Mouse (Mus musculus) heart, adult 2 months (tissue): ENCODE results near the gene M6pr. TPM values are rescaled to one million over a fixed set of nuclear protein-coding genes. Genes with fewer than 3 reads are reported as not detected.

Experiments
- DNase-seq, 2 experiments: peaks; one replicate each; pipeline ENCODE4 v3.0.0; 2021
- H3K27ac ChIP-seq: fragments of 200-600 bp; 2 replicates; pipeline ENCODE4 v1.8.1; 2022
- H3K27me3 ChIP-seq: fragments of 200-500 bp; 2 replicates; pipeline ENCODE4 v1.6.1; 2012; ENCODE audit warnings: mild to moderate bottlenecking, low read length, inconsistent platforms, mixed read lengths; ENCODE audit not compliant: control insufficient read depth, insufficient read depth
- H3K36me3 ChIP-seq: fragments of 200-500 bp; 2 replicates; pipeline ENCODE4 v1.6.1; 2012; ENCODE audit warnings: low read length, inconsistent platforms; ENCODE audit not compliant: control insufficient read depth, insufficient read depth
- H3K4me1 ChIP-seq: fragments of 200-500 bp; 2 replicates; pipeline ENCODE4 v1.6.1; 2011; ENCODE audit warnings: low read length; ENCODE audit not compliant: control insufficient read depth, insufficient read depth
- H3K4me3 ChIP-seq: fragments of 200-600 bp; 2 replicates; pipeline ENCODE4 v1.8.1; 2022
- H3K79me2 ChIP-seq: fragments of 200-500 bp; replicated peaks from 2 replicates; pipeline ENCODE4 v1.6.1; 2012; ENCODE audit warnings: mild to moderate bottlenecking, inconsistent platforms, low read length, moderate library complexity, mixed read lengths; ENCODE audit not compliant: control insufficient read depth, insufficient read depth
- H3K9ac ChIP-seq: fragments of 200-500 bp; 2 replicates; pipeline ENCODE4 v1.6.1; 2012; ENCODE audit warnings: low read depth, mild to moderate bottlenecking, control low read depth, inconsistent platforms, low read length, mixed read lengths
- CTCF ChIP-seq: fragments of 200-600 bp; IDR thresholded peaks from 2 replicates; pipeline ENCODE4 v1.8.1; 2022; ENCODE audit warnings: antibody characterized with exemption, mild to moderate bottlenecking, moderate library complexity
- EP300 ChIP-seq: fragments of 200-500 bp; IDR thresholded peaks from 2 replicates; pipeline ENCODE4 v1.6.1; 2011; ENCODE audit warnings: low read depth, low read length, control low read depth; ENCODE audit not compliant: insufficient read depth
- POLR2A ChIP-seq: fragments of 200-500 bp; IDR thresholded peaks from 2 replicates; pipeline ENCODE4 v1.6.1; 2011; ENCODE audit warnings: mild to moderate bottlenecking, low read depth, low read length, control low read depth; ENCODE audit not compliant: insufficient read depth
- WGBS: fragments of 180-500 bp; shearing (Covaris S2); methylation state at CpG from one replicate; pipeline ENCODE4 v1.1.7; 2018; 5-methylcytosine and 5-hydroxymethylcytosine counted together
- intact Hi-C: fragments of 180-260 bp; cut with DNase I; formaldehyde crosslinking; loops from one replicate; pipeline ENCODE4 v1.15.1; 2025
- polyA plus RNA-seq: library from polyadenylated mRNA; depleted of rRNA; stranded (reverse); fragments of >200 nt; gene quantifications from 2 replicates; pipeline ENCODE4 v1.2.3, GENCODE M21; 2012
- total RNA-seq, 2 experiments: library from RNA; stranded (reverse); gene quantifications; 2 replicates each; pipeline ENCODE4 v1.2.3; 2021

The M6pr gene
- total and polyA plus RNA-seq, 3 experiments, result 27.6 to 43.2 (median 39.8) TPM

DNA sequence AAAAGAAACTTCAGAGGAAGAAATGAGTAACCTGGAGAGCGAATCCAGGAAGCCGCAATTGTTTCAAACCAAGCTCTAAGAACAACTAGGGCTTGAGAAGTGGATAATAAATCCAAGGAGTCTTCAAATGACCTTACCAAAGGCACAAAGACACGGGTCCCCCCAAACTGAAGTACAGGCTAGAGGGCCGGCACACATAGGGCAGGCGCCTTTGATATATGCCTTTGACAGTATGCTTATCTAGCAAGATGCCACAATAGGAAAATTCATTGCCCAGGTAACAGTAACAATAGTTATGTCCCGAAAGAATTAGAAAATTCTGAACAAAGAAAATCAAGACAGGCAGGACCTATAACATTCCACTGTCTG lies 400 bp upstream of the M6pr start:
- Histone ChIP-seq H3K4me3 (peak overlapping the region; percentile 90; the same call in 1 of the 2 replicates), H3K36me3 (peaks cover 7% of the 10 kb centered on the region), H3K9ac (no peak overlapping the region), H3K27me3 (no peaks in the 10 kb centered on the region), H3K4me1 (no peaks in the 10 kb centered on the region; the same call in 1 of the 2 replicates), H3K79me2 (no peaks in the 10 kb centered on the region), H3K27ac (no peak overlapping the region; the same call in 1 of the 2 replicates)
- no peak for DNase-seq
- TF ChIP-seq POLR2A (no peak), CTCF (no peak), EP300 (no peak)
- WGBS, result 64% methylated on average over 6 of the region's 6 CpGs
- intact Hi-C loops, result loop anchor here (10.0 kb wide), 1 partner anchor 1043 kb away; no protein-coding TSS in a partner anchor

DNA sequence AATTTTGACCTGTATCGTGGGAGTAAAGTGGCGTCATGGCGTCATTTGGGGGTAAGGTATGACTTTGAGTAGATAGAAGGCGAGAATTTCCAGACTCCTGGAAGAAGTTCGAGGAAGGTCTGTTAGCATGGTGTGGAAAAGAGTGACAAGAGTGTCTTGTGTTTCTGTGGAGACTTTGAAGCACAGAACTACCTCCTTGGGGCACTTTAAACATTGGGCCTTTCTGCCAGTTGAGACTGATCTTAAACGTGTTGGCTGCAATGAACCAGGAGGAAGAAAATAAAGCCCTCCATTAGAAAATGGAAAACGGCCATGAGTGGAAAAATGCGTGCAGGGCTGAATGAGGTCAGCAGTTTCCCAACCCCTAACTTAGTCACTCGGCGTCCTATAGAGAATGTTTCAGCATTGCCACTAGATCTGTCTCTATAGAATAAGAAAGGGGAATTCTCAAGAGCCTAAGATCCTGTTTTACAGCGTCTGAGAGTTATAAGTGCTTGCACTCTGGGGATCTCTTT lies 983 bp downstream of the M6pr start:
- no peak for DNase-seq
- Histone ChIP-seq H3K4me1 (no peaks in the 10 kb centered on the region; the same call in 1 of the 2 replicates), H3K4me3 (peak overlapping the region; percentile 90), H3K79me2 (no peaks in the 10 kb centered on the region), H3K27ac (peak overlapping the region; percentile 80), H3K9ac (peak overlapping the region; percentile 91), H3K27me3 (no peaks in the 10 kb centered on the region), H3K36me3 (peaks cover 7% of the 10 kb centered on the region)
- TF ChIP-seq EP300 (no peak), POLR2A (no peak), CTCF (no peak)
- intact Hi-C loops, result loop anchor here (1.0 to 10.0 kb wide), 2 partner anchors 30 to 1045 kb away; no protein-coding TSS in a partner anchor
- 2% methylated on average over 11 of the region's 11 CpGs for WGBS

DNA sequence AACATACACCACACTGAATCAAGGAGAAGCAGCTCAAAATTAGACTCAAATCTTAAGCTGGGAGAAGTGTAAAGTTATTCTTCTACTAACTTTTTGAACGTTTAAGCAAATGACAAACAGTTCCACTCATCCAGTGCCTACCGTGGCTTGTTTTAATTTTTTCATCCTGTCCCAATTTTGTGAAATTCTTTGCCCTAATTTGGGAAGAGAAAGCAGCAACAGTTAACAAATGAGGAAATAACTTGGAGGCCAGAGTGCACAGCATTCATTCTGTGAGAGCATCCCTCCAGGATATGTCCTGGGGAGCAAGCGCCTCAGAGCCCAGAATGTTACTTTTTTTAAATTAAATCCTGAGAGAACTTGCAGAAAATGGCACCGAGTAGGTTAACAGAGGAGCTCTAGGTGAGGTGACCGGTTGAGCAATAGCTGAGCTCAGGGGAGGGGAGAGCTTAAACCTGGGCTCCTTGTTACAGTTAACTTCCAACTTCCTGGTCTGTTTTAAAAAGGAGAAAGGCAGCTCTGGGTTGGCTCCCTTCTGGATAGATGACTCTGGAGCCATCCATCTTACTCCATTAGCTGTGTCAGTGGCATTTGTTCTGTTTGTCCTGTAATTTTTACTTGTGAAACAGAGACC lies 1.8 kb downstream of the M6pr start:
- H3K27ac ChIP-seq, result no peak overlapping the region
- H3K4me3 ChIP-seq, result no peak overlapping the region
- H3K27me3 ChIP-seq, result no peaks in the 10 kb centered on the region
- intact Hi-C loops, result no loop called here
- H3K9ac ChIP-seq, result no peak overlapping the region
- no peaks in the 10 kb centered on the region for H3K79me2 ChIP-seq
- WGBS, result 38% methylated on average over 5 of the region's 5 CpGs
- H3K4me1 ChIP-seq, result no peaks in the 10 kb centered on the region; the same call in 1 of the 2 replicates
- no peak for TF ChIP-seq POLR2A
- peaks cover 7% of the 10 kb centered on the region for H3K36me3 ChIP-seq
- no peak for DNase-seq

DNA sequence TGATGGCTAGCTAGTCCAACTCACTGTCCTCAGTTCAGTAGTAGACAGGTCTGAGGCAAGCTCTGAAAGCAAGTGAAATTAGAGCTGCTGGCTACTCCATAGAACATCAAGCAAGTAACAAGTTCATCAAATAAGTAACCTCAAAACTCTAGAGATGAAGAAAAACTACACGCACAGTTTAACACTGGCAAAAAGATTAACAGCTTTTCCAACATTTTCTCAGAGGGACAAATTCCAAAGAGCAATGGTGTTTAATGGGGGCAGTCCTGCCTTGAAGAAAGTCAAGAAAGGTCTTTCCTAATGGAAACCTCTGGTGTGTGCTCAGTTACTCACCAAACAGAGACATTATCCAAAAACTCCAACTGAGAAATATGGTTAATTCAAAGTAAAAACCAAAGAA lies 10.2 kb downstream of the M6pr start:
- no peak for TF ChIP-seq CTCF
- TF ChIP-seq POLR2A, result no peak
- no peak for TF ChIP-seq EP300
- Histone ChIP-seq H3K79me2 (no peaks in the 10 kb centered on the region), H3K27me3 (no peaks in the 10 kb centered on the region), H3K36me3 (no peaks in the 10 kb centered on the region; the same call in 1 of the 2 replicates), H3K4me1 (no peaks in the 10 kb centered on the region), H3K9ac (no peak overlapping the region), H3K27ac (no peak overlapping the region), H3K4me3 (no peak overlapping the region)
- DNase-seq, result no peak
- 94% methylated on average over 1 of the region's 1 CpGs for WGBS
- intact Hi-C loops, result no loop called here

DNA sequence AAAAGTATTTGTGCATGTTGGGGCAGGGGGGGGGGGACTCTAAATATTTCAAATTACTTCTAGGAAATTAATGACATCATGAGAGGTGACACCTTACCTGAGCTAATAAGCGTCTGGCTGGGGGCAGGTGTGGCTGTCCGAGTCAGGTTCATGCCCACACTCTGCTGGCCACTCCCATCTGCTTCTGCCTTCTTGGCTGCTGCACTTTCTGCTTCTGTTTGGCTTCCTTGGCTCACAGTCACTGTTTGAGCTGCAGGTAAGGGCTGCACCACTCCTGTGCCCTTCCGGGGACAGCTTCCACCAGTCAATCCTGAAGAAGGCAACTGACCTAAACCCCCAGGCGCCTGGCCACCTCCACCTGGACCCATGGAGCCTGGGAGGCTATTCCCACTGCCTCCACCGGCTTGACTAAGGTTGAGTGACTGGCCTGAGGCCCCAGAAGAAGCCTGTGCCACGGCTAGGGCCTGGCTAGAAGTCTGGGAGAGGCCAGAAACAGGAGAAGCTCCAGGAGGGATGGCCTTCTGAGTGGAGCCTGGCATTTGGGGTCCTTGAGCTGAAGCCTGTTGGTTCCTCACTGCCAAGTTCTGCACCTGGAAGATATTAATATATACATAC lies 16.9 kb downstream of the M6pr start:
- 91% methylated on average over 6 of the region's 6 CpGs for whole genome bisulfite sequencing
- no peak for TF ChIP-seq POLR2A
- TF ChIP-seq EP300, result no peak
- no peak for TF ChIP-seq CTCF
- Histone ChIP-seq H3K27ac (no peak overlapping the region), H3K9ac (no peak overlapping the region), H3K36me3 (no peaks in the 10 kb centered on the region), H3K79me2 (no peaks in the 10 kb centered on the region), H3K4me1 (no peaks in the 10 kb centered on the region), H3K4me3 (no peak overlapping the region), H3K27me3 (no peaks in the 10 kb centered on the region)
- intact Hi-C loops, result no loop called here
- no peak for DNase-seq

DNA sequence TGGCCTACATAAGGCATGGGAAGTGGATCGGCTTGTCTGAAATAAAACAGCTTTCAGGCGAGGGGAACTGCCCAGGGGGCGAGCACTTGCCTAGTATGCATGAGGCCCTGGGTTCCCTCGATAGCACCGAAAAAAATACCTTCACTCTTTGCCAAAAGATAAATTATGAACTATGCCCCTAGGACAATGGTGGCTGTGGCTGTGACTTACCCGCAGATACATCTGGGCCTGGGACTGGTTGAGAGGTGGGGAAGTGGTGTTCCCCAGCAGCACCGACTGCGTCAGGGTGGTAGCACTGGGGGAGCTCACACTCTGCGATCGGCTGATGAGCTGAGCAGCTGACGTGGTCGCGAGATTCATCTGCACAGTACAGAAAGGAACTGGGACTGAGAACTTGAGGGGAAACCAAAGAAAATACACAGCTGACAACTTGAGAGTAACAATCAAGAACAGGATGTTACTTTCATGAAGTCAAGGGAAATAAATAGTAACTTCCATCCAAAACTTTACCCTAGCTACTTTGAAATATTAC lies 24.6 kb downstream of the M6pr start:
- Histone ChIP-seq H3K36me3 (no peaks in the 10 kb centered on the region), H3K27me3 (no peaks in the 10 kb centered on the region), H3K4me3 (no peak overlapping the region), H3K27ac (no peak overlapping the region), H3K79me2 (no peaks in the 10 kb centered on the region), H3K9ac (no peak overlapping the region), H3K4me1 (no peaks in the 10 kb centered on the region; the same call in none of the 2 replicates)
- intact Hi-C loops, result no loop called here
- DNase-seq, result no peak
- 73% methylated on average over 13 of the region's 13 CpGs for WGBS
- TF ChIP-seq POLR2A (no peak), CTCF (no peak), EP300 (no peak)
